Mouse (Mus musculus) erythroblast, adult 5-6 weeks (primary cell): Measurements from ENCODE around the gene Npcd. TPM values are rescaled to one million over a fixed set of nuclear protein-coding genes. Genes with fewer than 3 reads are reported as not detected.

Source experiments
- ATAC-seq: replicated peaks from 2 replicates; pipeline ENCODE4 v1.8.0; 2016; ENCODE audit warnings: moderate number of reproducible peaks, mild to moderate bottlenecking, moderate TSS enrichment, inconsistent platforms; ENCODE audit not compliant: poor library complexity, low FRiP score, severe bottlenecking
- total RNA-seq, 2 experiments: library from RNA; stranded (forward) in 1 of 2; stranded (reverse) in 1 of 2; fragments of 150-400 nt in 1 of 2; fragments of 200-764, 138-1000 nt in 1 of 2; gene quantifications; 2 replicates each; pipeline versions ENCODE4 v1.2.3 to v1.2.4; 2015 to 2017; ENCODE audit warnings: low replicate concordance in 2 of 2

The Npcd gene
- total RNA-seq, 2 experiments from 2014 or later: 0.34 TPM; not detected in 1

GRCm38 (mm10) chr15:79749162-79749561 lies 84.9 kb downstream of the Npcd start:
- no peak for ATAC-seq

GRCm38 (mm10) chr15:79747998-79748397 lies 86.0 kb downstream of the Npcd start:
- ATAC-seq: peak; percentile 77

- no peak for ATAC-seq
These were observed 88.2 kb downstream of the Npcd start for GRCm38 (mm10) chr15:79745883-79746282.

DNA sequence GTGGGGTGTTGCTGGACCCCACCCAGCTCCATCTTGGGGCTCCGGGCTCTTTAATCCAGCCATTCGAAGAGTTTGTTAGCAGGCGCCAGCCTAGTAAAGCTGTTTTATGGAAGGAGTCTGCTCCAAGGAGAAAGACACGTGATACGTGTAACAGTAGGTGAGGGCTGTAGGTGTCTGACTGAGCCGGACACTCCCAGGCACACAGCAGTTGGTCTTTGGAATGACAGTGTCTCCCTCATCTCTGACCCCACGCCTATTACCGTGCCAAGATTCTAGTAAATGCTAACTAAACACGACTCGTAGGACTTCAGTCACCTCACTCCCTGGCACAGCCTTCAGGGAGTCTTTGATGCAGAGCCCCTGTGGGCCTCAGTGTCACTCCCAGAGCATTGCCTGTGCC lies 88.7 kb downstream of the Npcd start:
- ATAC-seq: no peak

GRCm38 (mm10) chr15:79744742-79745141 lies 89.3 kb downstream of the Npcd start:
- ATAC-seq: no peak

DNA sequence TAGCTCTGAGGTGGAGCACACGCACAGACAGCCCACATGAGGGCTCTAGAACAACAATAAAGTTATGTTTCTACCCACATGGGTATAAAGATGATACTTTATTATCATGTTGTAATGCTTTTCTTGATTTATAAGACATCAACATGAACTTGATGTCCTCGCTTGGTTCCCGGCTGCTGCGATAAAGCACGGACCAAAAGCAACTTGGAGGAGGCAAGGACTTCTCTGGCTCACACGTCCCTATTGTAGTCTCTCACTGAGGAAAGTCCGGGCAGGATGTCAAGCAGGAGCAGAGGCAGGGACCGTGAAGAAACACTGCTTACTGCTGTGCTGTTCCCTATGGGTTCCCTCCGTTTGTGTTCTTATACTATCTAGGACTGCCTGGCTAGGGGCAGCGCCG lies 90.0 kb downstream of the Npcd start:
- ATAC-seq: no peak

GRCm38 (mm10) chr15:79742706-79743023 lies 91.4 kb downstream of the Npcd start:
- no peak for ATAC-seq

DNA sequence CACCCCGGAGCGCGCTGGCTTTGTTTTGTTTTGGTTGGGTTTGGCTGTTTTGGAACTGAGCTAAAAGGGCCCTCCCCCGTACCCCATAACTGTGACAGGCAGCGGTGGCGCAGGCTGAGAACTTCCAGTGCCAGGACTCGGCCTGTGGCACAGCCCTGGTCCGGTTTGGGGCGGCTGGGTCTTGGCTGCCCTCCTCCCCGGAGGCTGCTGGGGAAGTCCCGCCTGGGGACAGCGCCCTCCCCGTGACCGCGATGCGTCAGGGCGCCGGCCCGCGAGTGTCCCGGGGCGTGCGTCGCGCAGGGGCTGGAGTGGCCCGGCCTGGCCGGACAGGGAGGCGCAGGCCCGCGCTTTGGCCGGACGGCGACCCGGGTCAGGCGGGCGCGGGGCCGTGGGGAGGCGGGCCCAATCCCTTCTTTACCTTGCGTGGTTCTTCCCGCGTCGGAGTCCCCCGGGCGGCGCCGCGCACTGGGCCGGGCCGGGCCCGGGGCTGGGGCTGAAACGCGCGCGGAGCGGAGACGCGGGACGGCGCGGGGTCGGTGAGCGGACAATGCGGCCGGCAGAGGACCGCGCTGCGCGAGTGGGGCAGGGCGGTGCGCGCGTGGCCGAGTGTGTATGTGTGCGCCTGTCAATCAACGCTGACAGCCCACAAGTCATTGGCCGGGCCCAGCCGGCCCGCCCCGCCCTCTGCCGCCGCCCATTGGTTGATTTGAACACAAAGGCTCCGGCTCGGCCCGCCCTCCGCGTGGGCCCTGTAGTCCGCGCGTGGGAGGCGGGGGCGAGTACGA lies 91.9 kb downstream of the Npcd start, which contains the start of gene Sun2:
Gene Sun2, minus strand, starts transcription at position 616 of the 785 bp plus-strand sequence.
- peak; percentile 88 for ATAC-seq

DNA sequence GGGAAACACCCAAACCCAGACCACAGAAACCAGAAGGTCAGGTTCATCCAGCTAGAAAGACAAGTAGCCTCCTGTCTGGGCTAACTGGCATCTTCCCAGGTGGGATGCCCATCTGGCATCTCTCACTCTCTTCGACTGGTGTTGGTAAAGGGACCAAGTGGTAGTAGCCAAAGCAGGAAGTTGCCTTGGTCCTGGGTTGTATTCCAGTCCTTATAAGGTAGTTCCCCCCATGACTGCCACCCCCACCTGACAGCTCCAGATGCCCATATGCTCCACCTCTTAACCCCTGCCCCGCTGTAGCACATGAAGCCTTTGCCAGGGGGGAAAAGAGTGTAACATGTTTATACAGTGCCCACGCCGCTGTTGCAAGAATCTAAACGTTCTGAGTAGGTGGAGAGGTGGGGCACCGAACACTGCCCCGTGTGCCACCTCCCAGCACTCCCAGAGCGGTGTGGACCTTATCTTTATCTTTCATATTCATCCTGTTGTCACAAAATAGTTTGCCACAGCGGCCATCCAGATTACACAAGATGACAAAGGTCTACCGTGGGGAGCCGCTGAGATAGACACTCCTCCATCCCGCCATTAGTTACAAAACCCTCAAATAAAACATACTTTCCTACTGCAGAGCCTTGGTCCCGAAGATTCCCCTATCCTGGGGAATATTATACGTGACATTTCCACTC lies 92.7 kb downstream of the Npcd start:
- ATAC-seq: 0 out of 2 replicates have a peak, but pooled peaks have one; percentile 10

DNA sequence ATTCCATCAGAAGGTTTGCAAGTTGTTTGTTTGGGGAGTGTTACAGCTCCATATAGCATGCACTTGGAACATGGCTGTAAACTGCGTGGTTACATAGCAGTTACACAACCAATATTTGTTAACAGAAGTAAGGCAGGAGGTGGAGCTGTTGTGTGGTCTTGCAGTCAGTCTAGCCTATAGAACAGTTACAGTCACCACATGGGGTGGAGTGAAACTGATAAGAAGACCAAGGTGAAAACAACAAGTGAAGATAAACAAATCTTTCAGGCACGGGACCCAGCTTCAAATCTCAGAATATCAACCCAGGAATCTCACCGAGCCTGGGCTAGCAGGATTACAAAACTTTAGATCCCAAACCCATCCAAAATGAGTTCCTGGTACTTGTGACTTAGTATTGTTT lies 93.3 kb downstream of the Npcd start:
- no peak for ATAC-seq

Other genes starting within 250 kb of the Npcd start
- gene Dmc1, start 229.1 kb downstream of the Npcd start, total RNA-seq (2015; ENCODE audit: low replicate concordance): 0.42 and 6.7 TPM in 2 replicates
- 2.0 TPM in 2 replicates for gene Dmc1, start 229.1 kb downstream of the Npcd start, total RNA-seq (2017; ENCODE audit: low replicate concordance)
- 3.3 and 3.5 TPM in 2 replicates for gene Fam227a, start 175.3 kb downstream of the Npcd start, total RNA-seq (2015; ENCODE audit: low replicate concordance)
- gene Fam227a, start 175.3 kb downstream of the Npcd start, total RNA-seq (2017; ENCODE audit: low replicate concordance): 0.70 and 5.0 TPM in 2 replicates
- 0.77 and 4.4 TPM in 2 replicates for gene Cby1, start 175.0 kb downstream of the Npcd start, total RNA-seq (2015; ENCODE audit: low replicate concordance)
- gene Cby1, start 175.0 kb downstream of the Npcd start, total RNA-seq (2017; ENCODE audit: low replicate concordance): 5.3 and 16.6 TPM in 2 replicates
- gene Tomm22, start 163.4 kb downstream of the Npcd start, total RNA-seq (2015; ENCODE audit: low replicate concordance): 40.9 and 49.3 TPM in 2 replicates
- gene Tomm22, start 163.4 kb downstream of the Npcd start, total RNA-seq (2017; ENCODE audit: low replicate concordance): 26.8 and 57.8 TPM in 2 replicates
- gene Josd1, start 146.3 kb downstream of the Npcd start, total RNA-seq (2015; ENCODE audit: low replicate concordance): 6.0 and 6.7 TPM in 2 replicates
- 9.1 and 9.2 TPM in 2 replicates for gene Josd1, start 146.3 kb downstream of the Npcd start, total RNA-seq (2017; ENCODE audit: low replicate concordance)
- 14.4 and 35.2 TPM in 2 replicates for gene Gtpbp1, start 143.4 kb downstream of the Npcd start, total RNA-seq (2015; ENCODE audit: low replicate concordance)
- gene Gtpbp1, start 143.4 kb downstream of the Npcd start, total RNA-seq (2017; ENCODE audit: low replicate concordance): 23.6 and 31.2 TPM in 2 replicates
- 23.4 and 26.5 TPM in 2 replicates for gene Sun2, start 91.7 kb downstream of the Npcd start, total RNA-seq (2015; ENCODE audit: low replicate concordance)
- gene Sun2, start 91.7 kb downstream of the Npcd start, total RNA-seq (2017; ENCODE audit: low replicate concordance): 44.7 and 48.8 TPM in 2 replicates
- 4.2 TPM in 1 of 2 replicates, not detected in the other for gene Dnal4, start 56.4 kb downstream of the Npcd start, total RNA-seq (2015; ENCODE audit: low replicate concordance)
- gene Dnal4, start 56.4 kb downstream of the Npcd start, total RNA-seq (2017; ENCODE audit: low replicate concordance): 0.68 and 1.7 TPM in 2 replicates
- gene Nptxr, start 29.5 kb downstream of the Npcd start, total RNA-seq (2015; ENCODE audit: low replicate concordance): 0.19 TPM in 1 of 2 replicates, not detected in the other
- 0.17 TPM in 1 of 2 replicates, not detected in the other for gene Nptxr, start 29.5 kb downstream of the Npcd start, total RNA-seq (2017; ENCODE audit: low replicate concordance)
- gene Cbx6, start 451 bp upstream of the Npcd start, total RNA-seq (2015; ENCODE audit: low replicate concordance): 2.7 and 4.0 TPM in 2 replicates
- gene Cbx6, start 451 bp upstream of the Npcd start, total RNA-seq (2017; ENCODE audit: low replicate concordance): 6.6 and 8.1 TPM in 2 replicates
- 79.8 and 80.1 TPM in 2 replicates for gene Apobec3, start 57.4 kb upstream of the Npcd start, total RNA-seq (2015; ENCODE audit: low replicate concordance)
- 73.5 and 75.2 TPM in 2 replicates for gene Apobec3, start 57.4 kb upstream of the Npcd start, total RNA-seq (2017; ENCODE audit: low replicate concordance)
- gene Cbx7, start 136.9 kb upstream of the Npcd start, total RNA-seq (2015; ENCODE audit: low replicate concordance): 2.1 and 6.9 TPM in 2 replicates
- gene Cbx7, start 136.9 kb upstream of the Npcd start, total RNA-seq (2017; ENCODE audit: low replicate concordance): 4.5 and 6.4 TPM in 2 replicates
- gene Pdgfb, start 180.7 kb upstream of the Npcd start, total RNA-seq (2015; ENCODE audit: low replicate concordance): not detected in 2 replicates
- 0.42 and 0.94 TPM in 2 replicates for gene Pdgfb, start 180.7 kb upstream of the Npcd start, total RNA-seq (2017; ENCODE audit: low replicate concordance)